Mouse (Mus musculus): ENCODE measurements at regions not wholly inside any gene's neighbourhood (a gene's known extent, or its start where the extent isn't known, plus 50 kb on each side); places are given as distances from the start of the nearest gene placed in this dataset.

- H3K9ac ChIP-seq (replicated peaks; ENCODE audit: low read length, poor library complexity, severe bottlenecking) = no peak overlapping the region
- no peaks in the 10 kb centered on the region for H3K9me3 ChIP-seq (ENCODE audit: low read length)
- WGBS = 50% methylated on average over 4 of the region's 4 CpGs
- no peak overlapping the region for H3K27ac ChIP-seq (ENCODE audit: low read depth, low read length)
- no peaks in the 10 kb centered on the region for H3K36me3 ChIP-seq (ENCODE audit: insufficient read depth, low read length)
- H3K4me3 ChIP-seq (ENCODE audit: low read depth, low read length) = no peak overlapping the region
- DNase-seq (ENCODE audit: low spot score) = peak; percentile 42
- ATAC-seq (ENCODE audit: low FRiP score) = no peak
- H3K27me3 ChIP-seq (ENCODE audit: insufficient read depth, low read length) = no peaks in the 10 kb centered on the region
- H3K4me2 ChIP-seq (ENCODE audit: low read depth, low read length, poor library complexity, severe bottlenecking) = no peak overlapping the region
- TF ChIP-seq CTCF (IDR thresholded peaks at IDR 0.05) = peak; percentile 46
- no peaks in the 10 kb centered on the region for H3K4me1 ChIP-seq (ENCODE audit: insufficient read depth, low read length)
Observed at GRCm38 (mm10) chr8:34520664-34521063, 409.1 kb upstream of the Gm10131 start.

DNA sequence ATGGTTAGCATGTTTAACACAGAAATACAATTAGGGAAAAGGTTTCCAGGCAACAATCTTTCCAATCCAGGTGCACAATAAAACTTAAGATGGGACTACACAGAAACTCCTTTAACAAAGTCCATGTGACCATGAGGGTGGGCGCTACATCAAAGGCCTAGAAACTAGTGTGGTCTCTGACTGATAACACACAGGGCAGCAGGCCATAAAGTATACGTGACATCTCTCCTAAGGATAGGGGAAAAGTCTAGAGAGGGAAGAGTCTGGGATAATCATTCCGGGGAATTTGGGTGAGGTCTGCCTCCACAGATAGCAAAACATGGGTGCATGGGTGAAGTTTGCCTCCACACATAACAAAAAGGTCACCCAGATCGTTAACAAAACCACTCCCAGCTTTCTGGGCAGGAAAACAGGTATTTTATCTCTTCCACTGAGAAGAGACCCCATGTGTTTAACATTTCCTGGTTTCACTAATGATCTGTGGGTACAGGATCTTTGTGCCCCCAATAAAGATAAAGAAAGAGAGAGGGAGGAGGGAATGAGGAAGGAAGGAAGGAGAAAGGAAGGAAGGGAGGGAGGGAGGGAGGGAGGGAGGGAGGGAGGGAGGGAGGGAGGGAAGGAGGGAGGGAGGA, 402.0 kb upstream of the Gm10131 start:
- TF ChIP-seq CTCF (IDR thresholded peaks at IDR 0.05) = no peak
- no peaks in the 10 kb centered on the region for H3K4me1 ChIP-seq (ENCODE audit: insufficient read depth, low read length)
- no peak for ATAC-seq (ENCODE audit: low FRiP score)
- H3K4me3 ChIP-seq (ENCODE audit: low read depth, low read length) = no peak overlapping the region
- 84% methylated on average over 4 of the region's 4 CpGs for WGBS
- no peaks in the 10 kb centered on the region for H3K36me3 ChIP-seq (ENCODE audit: insufficient read depth, low read length)
- no peaks in the 10 kb centered on the region for H3K27me3 ChIP-seq (ENCODE audit: insufficient read depth, low read length)
- no peak overlapping the region for H3K9ac ChIP-seq (replicated peaks; ENCODE audit: low read length, poor library complexity, severe bottlenecking)
- H3K9me3 ChIP-seq (ENCODE audit: low read length) = no peaks in the 10 kb centered on the region
- no peak overlapping the region for H3K27ac ChIP-seq (ENCODE audit: low read depth, low read length)
- H3K4me2 ChIP-seq (ENCODE audit: low read depth, low read length, poor library complexity, severe bottlenecking) = no peak overlapping the region
- no peak for DNase-seq (ENCODE audit: low spot score)

DNA sequence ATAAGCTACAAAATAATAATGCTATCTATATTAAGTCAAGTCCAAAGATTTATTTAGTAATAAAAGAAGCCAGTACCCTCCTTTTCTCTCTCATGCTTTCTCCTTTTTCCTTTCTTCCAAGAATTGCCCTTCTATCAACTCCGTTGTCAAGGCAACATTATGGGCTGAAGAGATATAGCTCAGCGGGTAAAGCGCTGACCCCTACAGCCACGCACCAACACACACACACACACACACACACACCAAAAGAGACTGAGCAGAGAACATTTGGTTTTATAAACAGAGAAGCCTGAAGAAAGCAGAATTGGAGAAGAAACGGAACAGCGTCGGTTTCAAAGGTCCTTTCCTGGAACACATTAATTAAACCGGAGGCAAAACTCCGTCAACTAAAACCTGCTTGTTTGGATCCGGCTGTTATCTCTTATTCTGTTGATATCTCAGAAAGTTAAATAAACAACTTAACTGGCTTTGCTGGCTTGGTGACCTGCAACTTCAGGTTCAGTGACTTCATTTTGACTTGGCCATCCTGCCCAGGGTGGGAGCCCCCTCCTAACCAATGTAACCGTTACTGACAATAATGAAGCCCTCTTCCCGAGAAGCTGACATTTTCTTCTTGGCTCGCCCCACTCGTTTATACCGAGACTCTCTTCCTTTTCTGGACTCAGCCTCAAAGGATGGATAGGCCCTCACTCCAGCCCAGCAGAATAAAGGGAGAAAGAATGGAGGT, 394.5 kb upstream of the Gm10131 start:
- Histone ChIP-seq H3K9ac (replicated peaks; ENCODE audit: low read length, poor library complexity, severe bottlenecking) (no peak overlapping the region), H3K27ac (ENCODE audit: low read depth, low read length) (no peak overlapping the region), H3K4me3 (ENCODE audit: low read depth, low read length) (no peak overlapping the region), H3K9me3 (ENCODE audit: low read length) (no peaks in the 10 kb centered on the region), H3K27me3 (ENCODE audit: insufficient read depth, low read length) (no peaks in the 10 kb centered on the region), H3K36me3 (ENCODE audit: insufficient read depth, low read length) (no peaks in the 10 kb centered on the region), H3K4me1 (ENCODE audit: insufficient read depth, low read length) (no peaks in the 10 kb centered on the region), H3K4me2 (ENCODE audit: low read depth, low read length, poor library complexity, severe bottlenecking) (no peak overlapping the region)
- DNase-seq (ENCODE audit: low spot score) = no peak
- 67% methylated on average over 15 of the region's 15 CpGs for WGBS
- no peak for ATAC-seq (ENCODE audit: low FRiP score)
- TF ChIP-seq CTCF (IDR thresholded peaks at IDR 0.05) = no peak

- Histone ChIP-seq H3K36me3 (ENCODE audit: insufficient read depth, low read length) (no peaks in the 10 kb centered on the region), H3K4me2 (ENCODE audit: low read depth, low read length, poor library complexity, severe bottlenecking) (no peak overlapping the region), H3K27me3 (ENCODE audit: insufficient read depth, low read length) (no peaks in the 10 kb centered on the region), H3K4me3 (ENCODE audit: low read depth, low read length) (no peak overlapping the region), H3K27ac (ENCODE audit: low read depth, low read length) (no peak overlapping the region), H3K4me1 (ENCODE audit: insufficient read depth, low read length) (no peaks in the 10 kb centered on the region), H3K9ac (replicated peaks; ENCODE audit: low read length, poor library complexity, severe bottlenecking) (no peak overlapping the region), H3K9me3 (ENCODE audit: low read length) (no peaks in the 10 kb centered on the region)
- ATAC-seq (ENCODE audit: low FRiP score) = no peak
- WGBS = 88% methylated on average over 7 of the region's 7 CpGs
- TF ChIP-seq CTCF (IDR thresholded peaks at IDR 0.05) = no peak
- no peak for DNase-seq (ENCODE audit: low spot score)
Observed at GRCm38 (mm10) chr8:34505102-34505501, 393.6 kb upstream of the Gm10131 start.

- no peak for TF ChIP-seq CTCF (IDR thresholded peaks at IDR 0.05)
- Histone ChIP-seq H3K27ac (ENCODE audit: low read depth, low read length) (no peak overlapping the region), H3K36me3 (ENCODE audit: insufficient read depth, low read length) (no peaks in the 10 kb centered on the region), H3K9me3 (ENCODE audit: low read length) (no peaks in the 10 kb centered on the region), H3K4me3 (ENCODE audit: low read depth, low read length) (no peak overlapping the region), H3K9ac (replicated peaks; ENCODE audit: low read length, poor library complexity, severe bottlenecking) (no peak overlapping the region), H3K4me1 (ENCODE audit: insufficient read depth, low read length) (no peaks in the 10 kb centered on the region), H3K27me3 (ENCODE audit: insufficient read depth, low read length) (no peaks in the 10 kb centered on the region), H3K4me2 (ENCODE audit: low read depth, low read length, poor library complexity, severe bottlenecking) (no peak overlapping the region)
- no peak for ATAC-seq (ENCODE audit: low FRiP score)
- DNase-seq (ENCODE audit: low spot score) = no peak
- WGBS = 85% methylated on average over 1 of the region's 1 CpGs
Observed at GRCm38 (mm10) chr8:34502606-34503162, 391.1 kb upstream of the Gm10131 start.

GRCm38 (mm10) chr8:34499196-34499595, 387.7 kb upstream of the Gm10131 start:
- WGBS = 83% methylated on average over 3 of the region's 3 CpGs
- Histone ChIP-seq H3K27me3 (ENCODE audit: insufficient read depth, low read length) (no peaks in the 10 kb centered on the region), H3K4me2 (ENCODE audit: low read depth, low read length, poor library complexity, severe bottlenecking) (no peak overlapping the region), H3K9me3 (ENCODE audit: low read length) (no peaks in the 10 kb centered on the region), H3K4me1 (ENCODE audit: insufficient read depth, low read length) (no peaks in the 10 kb centered on the region), H3K4me3 (ENCODE audit: low read depth, low read length) (no peak overlapping the region), H3K36me3 (ENCODE audit: insufficient read depth, low read length) (no peaks in the 10 kb centered on the region), H3K9ac (replicated peaks; ENCODE audit: low read length, poor library complexity, severe bottlenecking) (no peak overlapping the region), H3K27ac (ENCODE audit: low read depth, low read length) (no peak overlapping the region)
- ATAC-seq (ENCODE audit: low FRiP score) (no peak), DNase-seq (ENCODE audit: low spot score) (no peak)
- no peak for TF ChIP-seq CTCF (IDR thresholded peaks at IDR 0.05)
